Mouse (Mus musculus) hindbrain, embryonic 15.5 days (tissue): ENCODE measurements at regions not wholly inside any gene's neighbourhood (a gene's known extent, or its start where the extent isn't known, plus 50 kb on each side); places are given as distances from the start of the nearest gene placed in this dataset.

ENCODE experiments used
- ATAC-seq: fragments of 200-750 bp; cut with Nextera tagmentation; 2 replicates; pipeline ENCODE4 v1.8.0; 2017; ENCODE audit warnings: low read depth, moderate number of reproducible peaks, moderate TSS enrichment; ENCODE audit not compliant: low FRiP score
- H3K27ac ChIP-seq: fragments of 300-500 bp; sonication (generic); replicated peaks from 2 replicates; pipeline ENCODE4 v1.5.1; 2015; ENCODE audit warnings: mild to moderate bottlenecking, inconsistent platforms
- H3K27me3 ChIP-seq: fragments of 300-500 bp; sonication (generic); 2 replicates; pipeline ENCODE4 v1.6.1; 2015; ENCODE audit warnings: control low read depth, inconsistent platforms
- H3K36me3 ChIP-seq: fragments of 300-500 bp; sonication (generic); 2 replicates; pipeline ENCODE4 v1.6.1; 2015; ENCODE audit warnings: control low read depth, inconsistent platforms
- H3K4me1 ChIP-seq: fragments of 300-500 bp; sonication (generic); replicated peaks from 2 replicates; pipeline ENCODE4 v1.6.1; 2015; ENCODE audit warnings: control low read depth, inconsistent platforms
- H3K4me2 ChIP-seq: fragments of 300-500 bp; sonication (generic); 2 replicates; pipeline ENCODE4 v1.6.1; 2015; ENCODE audit warnings: moderate library complexity, mild to moderate bottlenecking, inconsistent platforms
- H3K4me3 ChIP-seq: fragments of 300-500 bp; sonication (generic); 2 replicates; pipeline ENCODE4 v1.5.1; 2015; ENCODE audit warnings: mild to moderate bottlenecking, inconsistent platforms
- H3K9ac ChIP-seq: fragments of 300-500 bp; sonication (generic); 2 replicates; pipeline ENCODE4 v1.6.1; 2015; ENCODE audit warnings: inconsistent platforms
- H3K9me3 ChIP-seq: fragments of 300-500 bp; sonication (generic); 2 replicates; pipeline ENCODE4 v1.6.1; 2016; ENCODE audit warnings: control low read depth, inconsistent platforms
- WGBS: fragments of 180-500 bp; shearing (Covaris S2); methylation state at CpG from one replicate; pipeline ENCODE4 v1.1.7; 2015; 5-methylcytosine and 5-hydroxymethylcytosine counted together

GRCm38 (mm10) chr13:59947461-59947860, 124.5 kb upstream of the Tut7 start:
- 65% methylated on average over 5 of the region's 5 CpGs for WGBS

GRCm38 (mm10) chr13:59946509-59946908, 123.6 kb upstream of the Tut7 start:
- Histone ChIP-seq H3K4me3 (no peak overlapping the region), H3K27me3 (no peaks in the 10 kb centered on the region), H3K27ac (no peak overlapping the region), H3K4me1 (peaks cover 4% of the 10 kb centered on the region; the same call in 1 of the 2 replicates), H3K36me3 (no peaks in the 10 kb centered on the region), H3K9me3 (no peaks in the 10 kb centered on the region), H3K9ac (no peak overlapping the region), H3K4me2 (no peak overlapping the region)
- 83% methylated on average over 4 of the region's 4 CpGs for WGBS
- no peak for ATAC-seq

More at GRCm38 (mm10) chr13:59947461-59947860, 124.5 kb upstream of the Tut7 start:
- no peaks in the 10 kb centered on the region for H3K9me3 ChIP-seq
- no peak for ATAC-seq
- H3K27me3 ChIP-seq, result no peaks in the 10 kb centered on the region
- no peak overlapping the region for H3K4me2 ChIP-seq
- no peaks in the 10 kb centered on the region for H3K36me3 ChIP-seq
- H3K4me1 ChIP-seq, result peaks cover 4% of the 10 kb centered on the region; the same call in 1 of the 2 replicates
- H3K4me3 ChIP-seq, result no peak overlapping the region
- no peak overlapping the region for H3K9ac ChIP-seq
- no peak overlapping the region for H3K27ac ChIP-seq

- Histone ChIP-seq H3K4me3 (no peak overlapping the region), H3K9me3 (no peaks in the 10 kb centered on the region), H3K27me3 (no peaks in the 10 kb centered on the region), H3K36me3 (no peaks in the 10 kb centered on the region), H3K9ac (no peak overlapping the region), H3K4me1 (peaks cover 12% of the 10 kb centered on the region), H3K4me2 (no peak overlapping the region), H3K27ac (no peak overlapping the region)
- WGBS, result 92% methylated on average over 1 of the region's 1 CpGs
- ATAC-seq, result no peak
Measured at GRCm38 (mm10) chr13:59945631-59946030, 122.7 kb upstream of the Tut7 start.

- Histone ChIP-seq H3K27ac (no peak overlapping the region), H3K9me3 (no peaks in the 10 kb centered on the region), H3K36me3 (no peaks in the 10 kb centered on the region), H3K4me2 (no peak overlapping the region), H3K4me3 (no peak overlapping the region), H3K9ac (no peak overlapping the region), H3K4me1 (peaks cover 8% of the 10 kb centered on the region), H3K27me3 (no peaks in the 10 kb centered on the region)
- WGBS, result 58% methylated on average over 5 of the region's 5 CpGs
- ATAC-seq, result no peak
Measured at GRCm38 (mm10) chr13:59943602-59944140, 120.7 kb upstream of the Tut7 start.

GRCm38 (mm10) chr13:59943020-59943419, 120.1 kb upstream of the Tut7 start:
- H3K9ac ChIP-seq, result no peak overlapping the region
- H3K4me2 ChIP-seq, result no peak overlapping the region
- no peaks in the 10 kb centered on the region for H3K27me3 ChIP-seq
- no peaks in the 10 kb centered on the region for H3K36me3 ChIP-seq
- WGBS, result 65% methylated on average over 3 of the region's 3 CpGs
- no peak for ATAC-seq
- peaks cover 8% of the 10 kb centered on the region for H3K4me1 ChIP-seq
- no peaks in the 10 kb centered on the region for H3K9me3 ChIP-seq
- no peak overlapping the region for H3K27ac ChIP-seq
- no peak overlapping the region for H3K4me3 ChIP-seq

- H3K27me3 ChIP-seq, result no peaks in the 10 kb centered on the region
- H3K4me2 ChIP-seq, result no peak overlapping the region
- no peak for ATAC-seq
- no peaks in the 10 kb centered on the region for H3K36me3 ChIP-seq
- peaks cover 8% of the 10 kb centered on the region for H3K4me1 ChIP-seq
- H3K27ac ChIP-seq, result no peak overlapping the region
- no peak overlapping the region for H3K9ac ChIP-seq
- no peak overlapping the region for H3K4me3 ChIP-seq
- whole genome bisulfite sequencing, result 82% methylated on average over 3 of the region's 3 CpGs
- H3K9me3 ChIP-seq, result no peaks in the 10 kb centered on the region
Measured at GRCm38 (mm10) chr13:59941519-59941918, 118.6 kb upstream of the Tut7 start.

- Histone ChIP-seq H3K4me3 (no peak overlapping the region), H3K9me3 (no peaks in the 10 kb centered on the region), H3K27me3 (no peaks in the 10 kb centered on the region), H3K4me2 (peak overlapping the region; percentile 38), H3K4me1 (peaks cover 8% of the 10 kb centered on the region), H3K27ac (no peak overlapping the region), H3K9ac (no peak overlapping the region), H3K36me3 (no peaks in the 10 kb centered on the region)
- 25% methylated on average over 15 of the region's 16 CpGs for WGBS
- ATAC-seq, result no peak
Measured at GRCm38 (mm10) chr13:59940414-59941205, 117.7 kb upstream of the Tut7 start.

- H3K4me3 ChIP-seq, result no peak overlapping the region
Measured at GRCm38 (mm10) chr13:59939886-59940285, 116.9 kb upstream of the Tut7 start.

GRCm38 (mm10) chr13:59937147-59937546, 114.2 kb upstream of the Tut7 start:
- Histone ChIP-seq H3K9me3 (no peaks in the 10 kb centered on the region), H3K4me3 (no peak overlapping the region), H3K27ac (no peak overlapping the region), H3K9ac (no peak overlapping the region), H3K36me3 (no peaks in the 10 kb centered on the region), H3K27me3 (no peaks in the 10 kb centered on the region), H3K4me1 (peaks cover 8% of the 10 kb centered on the region), H3K4me2 (no peak overlapping the region)
- no peak for ATAC-seq
- WGBS, result 74% methylated on average over 3 of the region's 3 CpGs

More at GRCm38 (mm10) chr13:59939886-59940285, 116.9 kb upstream of the Tut7 start:
- H3K4me2 ChIP-seq, result no peak overlapping the region
- H3K4me1 ChIP-seq, result peaks cover 8% of the 10 kb centered on the region
- H3K27ac ChIP-seq, result no peak overlapping the region
- WGBS, result 83% methylated on average over 5 of the region's 5 CpGs
- H3K9ac ChIP-seq, result no peak overlapping the region
- H3K27me3 ChIP-seq, result no peaks in the 10 kb centered on the region
- ATAC-seq, result no peak
- H3K9me3 ChIP-seq, result no peaks in the 10 kb centered on the region
- H3K36me3 ChIP-seq, result no peaks in the 10 kb centered on the region

- no peaks in the 10 kb centered on the region for H3K4me1 ChIP-seq
- 51% methylated on average over 1 of the region's 1 CpGs for WGBS
- H3K4me2 ChIP-seq, result no peak overlapping the region
- H3K36me3 ChIP-seq, result no peaks in the 10 kb centered on the region
- no peak for ATAC-seq
- H3K9me3 ChIP-seq, result no peaks in the 10 kb centered on the region
- no peak overlapping the region for H3K9ac ChIP-seq
- H3K4me3 ChIP-seq, result no peak overlapping the region
- no peak overlapping the region for H3K27ac ChIP-seq
- no peaks in the 10 kb centered on the region for H3K27me3 ChIP-seq
Measured at GRCm38 (mm10) chr13:59934556-59934955, 111.6 kb upstream of the Tut7 start.

- no peak overlapping the region for H3K4me3 ChIP-seq
- no peak overlapping the region for H3K27ac ChIP-seq
- ATAC-seq, result no peak
- no peaks in the 10 kb centered on the region for H3K9me3 ChIP-seq
- 76% methylated on average over 1 of the region's 1 CpGs for WGBS
- H3K36me3 ChIP-seq, result no peaks in the 10 kb centered on the region
- no peaks in the 10 kb centered on the region for H3K27me3 ChIP-seq
- H3K4me1 ChIP-seq, result no peaks in the 10 kb centered on the region
- no peak overlapping the region for H3K9ac ChIP-seq
- H3K4me2 ChIP-seq, result no peak overlapping the region
Measured at GRCm38 (mm10) chr13:59934093-59934492, 111.1 kb upstream of the Tut7 start.

- Histone ChIP-seq H3K4me3 (no peak overlapping the region), H3K36me3 (no peaks in the 10 kb centered on the region), H3K9me3 (no peaks in the 10 kb centered on the region), H3K27me3 (no peaks in the 10 kb centered on the region), H3K4me2 (peak overlapping the region; percentile 9; the same call in 1 of the 2 replicates), H3K9ac (no peak overlapping the region), H3K27ac (peak overlapping the region; percentile 25), H3K4me1 (peaks cover 18% of the 10 kb centered on the region)
- WGBS, result 22% methylated on average over 12 of the region's 12 CpGs
- ATAC-seq, result peak; percentile 74
Measured at GRCm38 (mm10) chr13:59927379-59928111, 104.6 kb upstream of the Tut7 start.
